8 mouse cellular contexts compared by ENCODE assay signal in the genomic region with DNA sequence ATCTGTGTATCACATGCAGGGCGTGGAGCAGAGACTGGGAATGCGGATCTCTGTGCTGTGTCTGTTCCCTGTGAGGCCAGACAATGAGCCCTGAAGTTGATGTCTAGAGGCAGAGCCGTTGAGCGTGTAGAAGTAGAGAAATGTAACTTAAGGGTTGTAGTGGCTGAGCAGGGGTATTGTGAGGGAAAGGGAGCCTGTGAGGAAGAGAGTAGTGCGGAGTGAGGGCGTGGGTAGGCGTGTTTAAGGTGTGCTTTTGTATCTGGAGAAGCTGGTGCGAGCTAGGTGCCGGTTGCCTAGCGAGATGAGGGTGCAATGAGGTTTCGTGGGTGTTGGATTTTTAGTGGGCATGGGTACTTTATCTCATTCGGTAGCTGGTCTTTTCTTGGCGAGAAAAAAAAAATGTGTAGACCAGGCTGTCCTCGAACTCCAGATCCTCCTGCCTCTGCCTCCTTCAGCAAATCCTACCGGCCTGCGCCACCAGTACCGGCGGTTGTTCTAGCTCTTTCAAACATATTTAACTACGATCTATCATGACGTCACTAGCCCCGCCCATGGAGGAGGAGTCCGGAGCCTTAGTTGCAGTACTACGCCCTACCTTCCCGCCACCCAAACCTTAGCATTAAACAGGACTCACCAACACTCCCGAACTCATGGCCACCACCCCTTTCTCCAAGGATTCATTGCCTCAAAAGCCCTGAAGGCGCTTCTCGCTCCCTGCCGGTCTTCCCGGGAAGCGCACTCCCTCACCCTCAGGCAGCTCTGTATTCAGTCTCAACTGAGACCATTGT. TPM values are rescaled to one million over a fixed set of nuclear protein-coding genes. Genes with fewer than 3 reads are reported as not detected.
A peak's percentile ranks its signal among the peaks of the same experiment; 100 is the strongest.
DNase-seq lines count a peak whose midpoint lies in the region; ATAC-seq and TF ChIP-seq lines count a peak whose summit lies in the region.

No protein-coding gene starts in this region.

- H3K4me1 ChIP-seq in hindbrain, embryonic 14.5 days (replicated peaks; ENCODE audit: control insufficient read depth, insufficient read depth, low read length), result peaks cover 5% of the 10 kb centered on the region; the same call in 1 of the 2 replicates

- H3K9ac ChIP-seq in hindbrain, embryonic 14.5 days, result peak overlapping the region; percentile 62

- in situ Hi-C loops in Patski (cut with MboI; ENCODE audit: low pct_unique_long_range_greater_than_20kb), result loop anchor here (5.0 kb wide), 1 partner anchor 33 kb away; no protein-coding TSS in a partner anchor

- DNase-seq in Patski (ENCODE audit: low read depth, low spot score), result peak; percentile 95
- DNase-seq in cerebellum, postnatal 14 days, result peak; percentile 94 to 97
- DNase-seq in frontal cortex, postnatal 14 days (ENCODE audit: low spot score in 2 of 2), result peak; percentile 96 to 97
- peak; percentile 100 for DNase-seq in hindbrain, embryonic 14.5 days (ENCODE audit: low spot score)
- DNase-seq in layer of hippocampus, postnatal 36 days, result peak; percentile 96
- DNase-seq in lung, postnatal 36 days, result peak; percentile 99
- DNase-seq in retina, postnatal 1 day, result peak; percentile 99
- DNase-seq in urinary bladder, adult 18-20 months (ENCODE audit: low spot score in 2 of 2), result peak; percentile 90 to 93

- WGBS in hindbrain, embryonic 14.5 days, result 2% methylated on average over 30 of the region's 30 CpGs

- TF ChIP-seq CTCF in Patski (IDR thresholded peaks at IDR 0.05), result peak; percentile 72

- H3K36me3 ChIP-seq in hindbrain, embryonic 14.5 days (replicated peaks; ENCODE audit: control insufficient read depth, insufficient read depth), result no peaks in the 10 kb centered on the region

- peak overlapping the region; percentile 83 for H3K27ac ChIP-seq in hindbrain, embryonic 14.5 days

- peak overlapping the region; percentile 40 for H3K4me3 ChIP-seq in hindbrain, embryonic 14.5 days (replicated peaks; ENCODE audit: low read length)

- peak overlapping the region; percentile 52 for H3K4me2 ChIP-seq in hindbrain, embryonic 14.5 days (replicated peaks)

- POLR2A ChIA-PET in Patski (lab: Charles Lee), result interaction anchor here (0.6 kb wide), 1 partner anchor 506 kb away, joined by 3 read pairs; no protein-coding TSS in a partner anchor

- peak; percentile 92 for ATAC-seq in Patski
- peak; percentile 92 for ATAC-seq in hindbrain, embryonic 14.5 days (ENCODE audit: low FRiP score)

- no peaks in the 10 kb centered on the region for H3K9me3 ChIP-seq in hindbrain, embryonic 14.5 days (ENCODE audit: control insufficient read depth, low read length)

- CTCF ChIA-PET in Patski (lab: Charles Lee), result interaction anchor here (1.0 to 1.6 kb wide), 2 partner anchors 39 to 50 kb away, joined by 3 to 6 read pairs; no protein-coding TSS in a partner anchor

- H3K27me3 ChIP-seq in Patski, result no peaks in the 10 kb centered on the region
- H3K27me3 ChIP-seq in hindbrain, embryonic 14.5 days (ENCODE audit: control insufficient read depth, insufficient read depth, low read length), result no peaks in the 10 kb centered on the region

RNA-seq across cellular contexts. Expression of a gene that starts 25.1 kb away (rescaled TPM):
- polyA plus RNA-seq in Patski (2021), result not detected
- polyA plus RNA-seq in hindbrain, embryonic 14.5 days (2014; fragmentation: Nextera tagmentation; extraction: Ambion mirVana), result 0.23 TPM in 1 of 2 replicates, not detected in the other
- total RNA-seq in layer of hippocampus, postnatal 36 days (2021), result not detected

RNA-seq across cellular contexts. Expression of a gene that starts 41.1 kb away (rescaled TPM):
- polyA plus RNA-seq in Patski (2021), result not detected
- polyA plus RNA-seq in hindbrain, embryonic 14.5 days (2014; fragmentation: Nextera tagmentation; extraction: Ambion mirVana), result 0.51 and 0.78 TPM in 2 replicates
- total RNA-seq in layer of hippocampus, postnatal 36 days (2021), result under 1 TPM; 0.46 to 0.62 TPM

Comparison
In these comparisons a context has a peak if more than half of its experiments do, and no peak if none do; other contexts are left out.
1. Peak in every context shown above with its lines: DNase-seq, ATAC-seq, H3K4me3 ChIP-seq and H3K27ac ChIP-seq.